Mouse (Mus musculus) neural tube, embryonic 11.5 days (tissue): ENCODE measurements around the gene Sept4. TPM values are rescaled to one million over a fixed set of nuclear protein-coding genes. Genes with fewer than 3 reads are reported as not detected.

Experiments
- ATAC-seq: fragments of 200-750 bp; cut with Nextera tagmentation; 2 replicates; pipeline ENCODE4 v1.8.0; 2017; ENCODE audit warnings: moderate number of reproducible peaks, mild to moderate bottlenecking, moderate TSS enrichment, moderate library complexity; ENCODE audit not compliant: insufficient read depth, low FRiP score, low TSS enrichment
- DNase-seq: peaks from one replicate; pipeline ENCODE4 v3.0.0-alpha.2; 2015; ENCODE audit warnings: low spot score
- H3K27ac ChIP-seq: fragments of 300-500 bp; sonication (generic); 2 replicates; pipeline ENCODE4 v1.5.1; 2014; ENCODE audit warnings: low read depth, mild to moderate bottlenecking, low read length
- H3K27me3 ChIP-seq: fragments of 300-500 bp; sonication (generic); 2 replicates; pipeline ENCODE4 v1.6.1; 2014; ENCODE audit warnings: mild to moderate bottlenecking, low read length, mixed read lengths; ENCODE audit not compliant: control insufficient read depth, insufficient read depth
- H3K36me3 ChIP-seq: fragments of 300-500 bp; sonication (generic); 2 replicates; pipeline ENCODE4 v1.6.1; 2014; ENCODE audit warnings: mild to moderate bottlenecking, low read length, moderate library complexity, mixed read lengths; ENCODE audit not compliant: control insufficient read depth, insufficient read depth
- H3K4me1 ChIP-seq: fragments of 300-500 bp; sonication (generic); 2 replicates; pipeline ENCODE4 v1.6.1; 2014; ENCODE audit warnings: low read length, mixed read lengths; ENCODE audit not compliant: control insufficient read depth, insufficient read depth
- H3K4me2 ChIP-seq: fragments of 300-500 bp; sonication (generic); 2 replicates; pipeline ENCODE4 v1.6.1; 2014; ENCODE audit warnings: low read depth, mild to moderate bottlenecking, moderate library complexity
- H3K4me3 ChIP-seq: fragments of 300-500 bp; sonication (generic); 2 replicates; pipeline ENCODE4 v1.5.1; 2014; ENCODE audit warnings: low read depth, low read length
- H3K9ac ChIP-seq: fragments of 300-500 bp; sonication (generic); 2 replicates; pipeline ENCODE4 v1.6.1; 2014; ENCODE audit warnings: mild to moderate bottlenecking, low read length
- H3K9me3 ChIP-seq: fragments of 300-500 bp; sonication (generic); 2 replicates; pipeline ENCODE4 v1.6.1; 2016; ENCODE audit warnings: low read length; ENCODE audit not compliant: control insufficient read depth
- WGBS: fragments of 180-500 bp; shearing (Covaris S2); extraction: QIAGEN DNeasy Blood & Tissue Kit; methylation state at CpG from one replicate; pipeline ENCODE4 v1.1.7; 2014; 5-methylcytosine and 5-hydroxymethylcytosine counted together
- polyA plus RNA-seq: library from polyadenylated mRNA; unstranded; fragments of >200 nt; fragmentation: Nextera tagmentation; extraction: Ambion mirVana; gene quantifications from 2 replicates; pipeline ENCODE4 v1.2.1, GENCODE M21; 2014

Gene Sept4
- polyA plus RNA-seq, 1 experiment from 2014 or later: 8.8 TPM

- no peak for DNase-seq
- no peak overlapping the region for H3K4me2 ChIP-seq
- WGBS: 75% methylated on average over 4 of the region's 4 CpGs
- ATAC-seq: no peak
- H3K4me1 ChIP-seq: no peaks in the 10 kb centered on the region
- peaks cover 2% of the 10 kb centered on the region; the same call in 1 of the 2 replicates for H3K36me3 ChIP-seq
- no peak overlapping the region for H3K9ac ChIP-seq
- H3K27ac ChIP-seq: no peak overlapping the region
- H3K27me3 ChIP-seq: no peaks in the 10 kb centered on the region
- no peaks in the 10 kb centered on the region for H3K9me3 ChIP-seq
- H3K4me3 ChIP-seq: no peak overlapping the region
These were observed 54.5 kb downstream of the Sept4 start for GRCm38 (mm10) chr11:87623160-87623559.

DNA sequence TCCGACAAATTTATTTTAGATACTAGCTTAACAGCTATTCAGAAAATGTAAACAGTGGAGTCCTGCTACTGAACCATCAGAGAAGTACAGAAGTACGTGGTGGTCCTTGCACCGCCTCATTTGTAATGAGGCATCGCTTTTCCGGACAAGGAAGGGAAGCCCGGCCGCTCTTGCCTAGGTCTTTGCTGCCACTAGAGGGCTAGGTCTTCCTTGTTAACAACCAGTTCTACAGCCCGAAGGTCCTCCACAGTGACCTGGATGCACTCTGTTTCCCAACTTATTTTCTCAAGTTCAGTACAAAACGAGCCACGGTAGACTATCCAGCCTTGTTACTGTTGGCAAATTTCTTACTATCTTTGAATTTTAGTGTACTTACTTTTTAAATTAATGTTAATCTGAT, 61.2 kb downstream of the Sept4 start:
- H3K27me3 ChIP-seq: no peaks in the 10 kb centered on the region
- no peak overlapping the region for H3K4me2 ChIP-seq
- peak; percentile 55 for DNase-seq
- H3K9ac ChIP-seq: no peak overlapping the region
- ATAC-seq: no peak
- H3K36me3 ChIP-seq: no peaks in the 10 kb centered on the region
- no peak overlapping the region for H3K4me3 ChIP-seq
- 34% methylated on average over 10 of the region's 10 CpGs for WGBS
- no peak overlapping the region for H3K27ac ChIP-seq
- H3K4me1 ChIP-seq: no peaks in the 10 kb centered on the region
- H3K9me3 ChIP-seq: no peaks in the 10 kb centered on the region

GRCm38 (mm10) chr11:87638793-87639192, 70.1 kb downstream of the Sept4 start:
- H3K27ac ChIP-seq: no peak overlapping the region
- 0 out of 2 replicates have a peak, but pooled peaks cover 2% of the 10 kb centered on the region for H3K4me1 ChIP-seq
- H3K9ac ChIP-seq: peak overlapping the region; percentile 55
- DNase-seq (no peak), ATAC-seq (no peak)
- peak overlapping the region; percentile 24 for H3K4me3 ChIP-seq
- H3K4me2 ChIP-seq: peak overlapping the region; percentile 40
- no peaks in the 10 kb centered on the region for H3K27me3 ChIP-seq
- 18% methylated on average over 2 of the region's 2 CpGs for WGBS
- H3K36me3 ChIP-seq: no peaks in the 10 kb centered on the region
- H3K9me3 ChIP-seq: no peaks in the 10 kb centered on the region

DNA sequence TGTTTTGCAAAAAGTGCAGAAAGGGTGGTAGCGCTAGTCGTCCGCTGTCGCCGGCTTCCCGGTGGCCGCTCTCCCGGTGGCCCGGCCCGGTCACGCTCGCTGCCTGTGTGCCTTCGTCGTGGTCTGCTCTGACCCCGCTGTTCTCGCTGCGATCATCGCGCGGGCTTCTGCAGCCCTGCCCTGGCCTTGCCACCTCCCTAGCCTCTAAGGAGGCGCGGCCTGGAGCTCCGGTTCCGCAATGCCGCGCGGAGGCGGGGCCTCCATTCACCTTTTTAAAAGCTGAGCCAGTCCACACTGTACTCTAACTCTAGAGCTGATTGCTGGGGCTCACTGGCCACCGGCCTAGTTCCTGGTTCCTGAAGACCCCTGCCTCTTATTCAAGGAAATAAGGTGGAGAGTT, 70.5 kb downstream of the Sept4 start:
- H3K27me3 ChIP-seq: no peaks in the 10 kb centered on the region
- DNase-seq (peak; percentile 66), ATAC-seq (no peak)
- WGBS: under 1% methylated on average over 29 of the region's 29 CpGs
- H3K4me2 ChIP-seq: peak overlapping the region; percentile 40
- peak overlapping the region; percentile 24 for H3K4me3 ChIP-seq
- no peaks in the 10 kb centered on the region for H3K36me3 ChIP-seq
- H3K27ac ChIP-seq: no peak overlapping the region
- H3K9ac ChIP-seq: peak overlapping the region; percentile 55
- H3K9me3 ChIP-seq: no peaks in the 10 kb centered on the region
- 0 out of 2 replicates have a peak, but pooled peaks cover 2% of the 10 kb centered on the region for H3K4me1 ChIP-seq

Other genes starting within 250 kb of the Sept4 start
- 13.3 and 15.5 TPM in 2 replicates for gene Ppm1e, start 209.9 kb upstream of the Sept4 start, polyA plus RNA-seq
- 13.0 and 13.4 TPM in 2 replicates for gene Rad51c, start 163.9 kb upstream of the Sept4 start, polyA plus RNA-seq
- gene Tex14, start 163.8 kb upstream of the Sept4 start, polyA plus RNA-seq: 0.45 and 0.61 TPM in 2 replicates
- not detected in 2 replicates for gene Gm11492, start 2.2 kb upstream of the Sept4 start, polyA plus RNA-seq
- gene Mtmr4, start 23.3 kb downstream of the Sept4 start, polyA plus RNA-seq: 84.9 and 95.9 TPM in 2 replicates
- 0.18 and 0.24 TPM in 2 replicates for gene Hsf5, start 48.3 kb downstream of the Sept4 start, polyA plus RNA-seq
- gene Rnf43, start 93.8 kb downstream of the Sept4 start, polyA plus RNA-seq: 0.64 and 1.2 TPM in 2 replicates
- 155 and 162 TPM in 2 replicates for gene Supt4a, start 168.6 kb downstream of the Sept4 start, polyA plus RNA-seq
- 5.4 and 6.0 TPM in 2 replicates for gene Tspoap1, start 191.6 kb downstream of the Sept4 start, polyA plus RNA-seq
- gene Mpo, start 224.7 kb downstream of the Sept4 start, polyA plus RNA-seq: 6.0 and 7.7 TPM in 2 replicates